Mouse (Mus musculus): ENCODE measurements around the gene Ccdc30. TPM values are rescaled to one million over a fixed set of nuclear protein-coding genes. Genes with fewer than 3 reads are reported as not detected.

Gene Ccdc30
- polyA plus RNA-seq, 1 experiment = 11.3 TPM

DNA sequence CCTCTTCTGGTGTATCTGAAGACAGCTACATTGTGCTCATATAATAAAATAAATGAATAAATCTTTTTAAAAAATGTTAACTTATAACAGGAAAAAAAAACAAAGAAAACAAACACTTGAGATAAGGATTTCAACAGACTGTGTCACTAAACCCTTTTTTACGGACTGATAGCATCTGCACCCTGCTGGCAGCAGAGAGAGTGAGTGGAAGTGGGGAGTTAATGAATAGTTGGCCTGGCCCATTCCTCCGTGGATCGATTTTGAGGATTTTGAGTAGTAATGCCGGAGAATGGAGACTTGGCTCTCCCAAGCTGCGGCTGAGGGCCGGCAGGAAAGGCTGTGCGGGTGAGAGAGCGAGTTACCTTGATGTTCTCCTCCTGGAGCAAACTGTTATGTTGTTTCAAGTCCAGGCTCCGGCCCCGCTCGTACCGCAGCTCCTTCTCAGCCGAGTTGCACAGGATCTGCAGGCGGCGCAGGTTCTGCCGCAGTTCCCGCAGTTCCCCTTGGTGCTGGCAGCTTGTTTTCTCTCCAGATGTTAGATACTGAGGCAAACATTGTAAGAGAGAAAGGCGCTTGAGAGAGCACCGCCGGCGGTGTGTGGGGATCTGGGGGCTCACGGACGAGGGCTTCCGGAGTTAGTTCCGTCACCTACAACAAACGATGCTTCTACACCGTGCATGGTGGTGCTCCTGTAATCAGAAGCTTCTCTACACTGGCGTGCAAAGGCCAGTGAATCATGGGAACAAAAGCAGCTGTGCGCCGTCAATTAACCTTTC, 55.9 kb downstream of the Ccdc30 start:
- peak; percentile 76 for DNase-seq (ENCODE audit: low read depth)
- no peak for TF ChIP-seq CTCF (IDR thresholded peaks at IDR 0.05; ENCODE audit: borderline replicate concordance, extremely low read depth, insufficient read depth, insufficient read length)
- peak; percentile 14; the same call in 1 of the 2 replicates for TF ChIP-seq POLR2A (IDR thresholded peaks at IDR 0.05; ENCODE audit: borderline replicate concordance, extremely low read depth, insufficient read depth, insufficient read length, poor library complexity, severe bottlenecking)

DNA sequence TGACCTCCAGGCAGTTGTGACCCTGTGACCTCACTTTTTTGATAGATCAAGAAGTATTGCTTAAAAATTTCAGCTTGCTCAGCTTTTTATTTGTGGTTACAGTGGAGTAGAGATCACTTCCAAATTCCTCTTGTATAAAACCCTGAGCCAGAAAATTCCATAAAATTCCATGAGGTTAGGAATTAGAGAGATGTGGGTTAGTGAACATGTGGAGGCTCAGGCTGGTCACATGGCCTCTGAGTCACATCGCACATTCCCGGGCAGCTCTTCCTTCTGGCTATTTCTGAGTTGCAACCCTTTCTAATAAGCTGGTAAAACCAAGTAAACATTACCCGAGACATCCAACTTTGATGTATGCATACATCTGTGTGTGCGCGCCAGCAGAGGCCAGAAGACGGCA, 69.8 kb downstream of the Ccdc30 start:
- no peak for DNase-seq (ENCODE audit: low read depth)
- TF ChIP-seq POLR2A (IDR thresholded peaks at IDR 0.05; ENCODE audit: borderline replicate concordance, extremely low read depth, insufficient read depth, insufficient read length, poor library complexity, severe bottlenecking) = no peak
- TF ChIP-seq CTCF (IDR thresholded peaks at IDR 0.05; ENCODE audit: borderline replicate concordance, extremely low read depth, insufficient read depth, insufficient read length) = no peak

DNA sequence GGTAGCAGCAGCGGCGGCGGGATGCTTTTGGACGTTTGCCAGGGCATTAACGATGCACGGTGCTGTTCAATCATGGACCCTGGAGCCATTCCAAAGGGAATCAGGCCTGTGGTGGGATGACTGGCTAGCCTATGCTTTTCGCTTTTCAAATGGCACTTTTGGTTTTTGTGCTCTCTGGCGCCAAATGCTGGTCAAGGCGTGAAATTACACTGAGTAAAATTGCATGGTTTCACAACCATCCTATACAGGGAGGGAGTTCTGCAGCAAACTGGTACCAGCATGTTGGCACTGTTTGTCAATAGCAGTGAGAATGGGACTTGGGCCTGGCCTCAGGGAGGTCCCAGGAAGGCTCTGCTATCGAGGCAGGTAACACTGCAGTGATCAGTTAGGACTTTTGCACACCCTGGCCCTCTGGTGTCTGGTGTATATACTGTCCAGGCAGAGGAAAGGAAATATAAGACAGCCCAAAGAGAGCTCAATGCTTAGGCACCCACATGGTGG, 76.4 kb downstream of the Ccdc30 start:
- DNase-seq (ENCODE audit: low read depth) = peak; percentile 96
- peak; percentile 76; the same call in 1 of the 2 replicates for TF ChIP-seq CTCF (IDR thresholded peaks at IDR 0.05; ENCODE audit: borderline replicate concordance, extremely low read depth, insufficient read depth, insufficient read length)
- TF ChIP-seq POLR2A (IDR thresholded peaks at IDR 0.05; ENCODE audit: borderline replicate concordance, extremely low read depth, insufficient read depth, insufficient read length, poor library complexity, severe bottlenecking) = no peak

DNA sequence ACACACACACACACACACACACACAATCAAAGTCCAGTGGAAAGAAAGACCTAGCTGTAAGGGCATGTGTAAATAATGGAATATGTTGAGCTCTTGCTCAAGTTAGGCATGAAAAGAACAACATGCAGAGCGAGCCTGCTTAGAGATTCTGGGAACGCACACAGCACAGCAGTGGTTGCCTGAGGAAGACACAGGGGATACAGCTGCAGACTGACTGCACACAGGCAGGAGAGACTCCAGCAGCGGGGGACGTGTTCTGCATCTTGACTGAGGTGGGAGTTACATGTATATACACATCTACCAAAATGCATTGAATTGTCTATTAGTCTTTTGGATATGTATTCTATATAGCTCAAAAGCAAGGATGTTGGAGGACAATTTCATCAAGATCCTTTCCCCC, 76.9 kb downstream of the Ccdc30 start:
- DNase-seq (ENCODE audit: low read depth) = peak; percentile 89
- no peak for TF ChIP-seq CTCF (IDR thresholded peaks at IDR 0.05; ENCODE audit: borderline replicate concordance, extremely low read depth, insufficient read depth, insufficient read length)
- no peak for TF ChIP-seq POLR2A (IDR thresholded peaks at IDR 0.05; ENCODE audit: borderline replicate concordance, extremely low read depth, insufficient read depth, insufficient read length, poor library complexity, severe bottlenecking)

DNA sequence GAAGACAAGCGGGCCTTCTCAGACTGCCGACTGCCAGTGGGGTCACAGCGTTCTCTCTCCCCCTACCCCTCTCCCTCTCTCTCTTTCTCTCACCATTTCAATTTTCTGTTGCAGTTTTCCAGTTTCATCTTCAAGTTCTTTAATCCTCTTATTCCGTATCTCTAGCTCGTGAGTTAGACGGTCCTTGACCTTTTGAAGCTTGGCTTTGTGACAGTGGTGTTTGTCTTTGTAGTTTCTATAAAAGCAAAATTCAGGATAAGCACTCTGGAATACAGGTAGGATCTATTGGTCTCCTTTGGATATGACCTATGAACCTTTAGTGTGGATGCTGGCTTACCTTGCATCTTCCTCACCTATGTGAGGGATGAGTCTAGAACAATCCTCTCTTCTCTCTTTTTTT, 81.8 kb downstream of the Ccdc30 start:
- DNase-seq (ENCODE audit: low read depth) = no peak
- TF ChIP-seq CTCF (IDR thresholded peaks at IDR 0.05; ENCODE audit: borderline replicate concordance, extremely low read depth, insufficient read depth, insufficient read length) (no peak), POLR2A (IDR thresholded peaks at IDR 0.05; ENCODE audit: borderline replicate concordance, extremely low read depth, insufficient read depth, insufficient read length, poor library complexity, severe bottlenecking) (no peak)

DNA sequence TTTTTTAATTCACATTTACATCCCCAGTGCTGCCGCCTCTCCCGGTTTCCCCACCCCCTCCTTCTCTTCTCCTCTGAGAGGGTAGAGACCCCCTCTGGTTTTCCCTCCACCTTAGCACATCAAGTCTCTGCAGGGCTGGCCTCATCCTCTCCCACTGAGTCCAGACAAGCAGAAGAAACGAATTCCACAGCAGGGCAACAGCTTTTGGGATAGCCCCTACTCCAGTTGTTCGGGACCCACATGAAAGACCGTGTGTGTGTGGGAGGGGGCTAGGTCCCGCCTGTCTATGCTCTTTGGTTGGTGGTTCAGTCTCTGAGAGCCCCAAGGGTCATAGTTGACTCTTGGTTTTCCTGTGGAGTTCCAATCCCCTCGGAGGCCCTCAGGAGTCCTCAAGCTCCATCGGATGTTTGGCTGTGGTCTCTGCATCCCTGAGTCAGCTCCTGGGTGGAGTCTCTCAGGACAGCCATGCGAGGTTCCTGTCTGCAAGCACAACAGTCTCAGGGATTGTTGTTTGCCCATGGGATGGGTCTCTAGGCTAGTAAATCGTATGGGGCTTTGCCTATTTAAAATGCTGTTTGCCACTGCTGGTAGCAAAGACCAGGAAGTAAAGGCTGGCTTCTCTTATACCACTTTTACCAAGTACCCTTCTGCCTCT, 94.3 kb downstream of the Ccdc30 start:
- TF ChIP-seq CTCF (IDR thresholded peaks at IDR 0.05; ENCODE audit: borderline replicate concordance, extremely low read depth, insufficient read depth, insufficient read length) = no peak
- TF ChIP-seq POLR2A (IDR thresholded peaks at IDR 0.05; ENCODE audit: borderline replicate concordance, extremely low read depth, insufficient read depth, insufficient read length, poor library complexity, severe bottlenecking) = no peak
- DNase-seq (ENCODE audit: low read depth) = peak; percentile 1

DNA sequence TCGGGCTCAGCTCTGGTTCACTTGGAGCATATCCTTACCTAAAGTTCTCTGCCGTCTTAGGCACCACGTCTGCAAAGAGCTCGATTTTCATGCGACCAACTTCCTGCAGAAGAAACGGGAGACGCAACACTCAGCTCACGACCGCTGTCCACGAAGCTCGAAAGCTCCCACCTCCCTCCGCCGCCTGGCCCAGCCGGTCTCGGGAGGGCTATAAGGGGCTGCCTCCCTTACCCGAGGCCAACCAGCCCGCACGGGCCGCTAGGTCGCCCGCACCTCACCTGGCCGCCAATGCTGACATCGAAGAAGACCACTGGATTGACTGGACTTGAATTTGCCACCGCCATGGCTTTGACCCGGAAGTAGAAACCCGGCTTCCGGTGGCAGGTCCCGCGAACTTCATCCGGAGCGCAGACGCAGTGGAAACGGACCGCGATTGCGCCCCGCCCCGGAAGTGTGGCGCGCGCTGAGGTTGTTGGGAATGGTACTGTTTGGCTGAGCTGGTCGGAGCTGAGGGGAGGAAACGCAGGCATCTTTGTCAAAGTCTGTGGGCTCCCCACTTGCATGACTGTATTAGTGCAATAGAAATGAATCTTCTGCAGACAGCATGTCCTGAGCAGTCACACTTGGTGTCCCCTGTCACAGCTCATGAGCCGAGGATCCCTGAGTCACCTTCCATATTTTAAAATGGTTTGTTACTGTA, 95.0 kb downstream of the Ccdc30 start, which contains the start of gene Ppih:
Gene Ppih (minus strand): TSS at position 416 of the 700 bp plus-strand sequence.
- no peak for TF ChIP-seq CTCF (IDR thresholded peaks at IDR 0.05; ENCODE audit: borderline replicate concordance, extremely low read depth, insufficient read depth, insufficient read length)
- TF ChIP-seq POLR2A (IDR thresholded peaks at IDR 0.05; ENCODE audit: borderline replicate concordance, extremely low read depth, insufficient read depth, insufficient read length, poor library complexity, severe bottlenecking) = peak; percentile 66; the same call in 1 of the 2 replicates
- DNase-seq (ENCODE audit: low read depth) = peak; percentile 99

DNA sequence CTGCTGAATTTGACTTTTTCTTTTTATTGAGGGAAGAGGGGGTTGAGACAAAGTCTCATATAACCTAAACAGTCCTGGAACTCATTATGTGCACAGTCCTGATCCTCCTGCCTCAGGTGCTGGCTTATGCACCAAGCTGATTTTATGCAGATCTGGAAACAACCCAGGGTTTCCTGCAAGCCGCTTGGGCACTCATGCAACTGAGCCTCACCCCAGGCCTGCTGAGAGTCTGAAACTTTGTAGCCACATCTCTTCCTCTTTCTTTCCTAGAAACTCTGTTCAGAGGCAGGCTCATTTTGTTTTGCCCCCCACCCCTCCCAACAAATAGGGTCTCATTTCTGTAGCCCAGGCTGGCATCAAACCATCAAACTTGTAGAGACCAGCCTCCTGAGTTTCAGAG, 101.6 kb downstream of the Ccdc30 start:
- no peak for TF ChIP-seq POLR2A (IDR thresholded peaks at IDR 0.05; ENCODE audit: borderline replicate concordance, extremely low read depth, insufficient read depth, insufficient read length, poor library complexity, severe bottlenecking)
- no peak for TF ChIP-seq CTCF (IDR thresholded peaks at IDR 0.05; ENCODE audit: borderline replicate concordance, extremely low read depth, insufficient read depth, insufficient read length)

DNA sequence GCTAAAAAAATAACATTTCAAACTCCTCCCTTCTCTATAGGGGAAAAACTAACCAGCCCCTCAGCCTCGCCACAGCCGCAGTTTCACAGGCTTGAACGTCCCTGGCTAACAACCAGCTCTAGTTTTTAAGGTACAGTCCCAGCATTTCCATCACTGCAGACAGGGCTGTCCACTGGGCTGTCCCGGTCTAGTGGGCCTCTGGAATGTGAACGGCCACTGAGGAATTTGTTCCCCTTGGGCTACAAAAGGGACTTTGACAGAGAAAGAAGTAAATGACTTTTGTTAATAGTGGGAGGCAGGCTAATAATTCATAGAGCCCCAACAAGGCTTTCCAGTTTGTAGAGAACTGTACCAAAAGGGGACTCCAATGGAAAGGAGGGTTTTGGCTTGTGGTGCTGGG, 109.9 kb downstream of the Ccdc30 start:
- no peak for DNase-seq (ENCODE audit: low read depth)
- no peak for TF ChIP-seq CTCF (IDR thresholded peaks at IDR 0.05; ENCODE audit: borderline replicate concordance, extremely low read depth, insufficient read depth, insufficient read length)

More for the DNA sequence above, 101.6 kb downstream of the Ccdc30 start:
- DNase-seq (ENCODE audit: low read depth) = no peak

DNA sequence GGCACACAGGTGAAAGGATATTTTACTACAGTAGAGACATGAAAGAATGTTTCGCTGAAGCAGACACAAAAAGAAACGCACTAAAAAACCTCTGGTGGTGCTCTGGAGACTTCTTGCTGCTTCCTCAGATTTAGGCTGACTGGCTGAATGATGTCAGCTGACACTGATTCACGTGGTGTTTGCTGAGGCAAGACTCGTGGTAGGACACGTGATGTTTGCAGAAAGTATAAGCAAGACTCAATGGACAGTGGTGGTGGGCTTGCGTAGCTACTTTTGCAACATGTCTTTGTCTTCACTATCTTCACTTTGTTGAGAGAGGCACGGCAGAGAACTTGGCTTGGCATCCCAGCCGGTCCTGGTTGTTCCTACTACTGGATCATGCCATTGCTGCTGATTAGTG, 112.0 kb downstream of the Ccdc30 start:
- TF ChIP-seq POLR2A (IDR thresholded peaks at IDR 0.05; ENCODE audit: borderline replicate concordance, extremely low read depth, insufficient read depth, insufficient read length, poor library complexity, severe bottlenecking) = no peak
- TF ChIP-seq CTCF (IDR thresholded peaks at IDR 0.05; ENCODE audit: borderline replicate concordance, extremely low read depth, insufficient read depth, insufficient read length) = no peak
- no peak for DNase-seq (ENCODE audit: low read depth)

DNA sequence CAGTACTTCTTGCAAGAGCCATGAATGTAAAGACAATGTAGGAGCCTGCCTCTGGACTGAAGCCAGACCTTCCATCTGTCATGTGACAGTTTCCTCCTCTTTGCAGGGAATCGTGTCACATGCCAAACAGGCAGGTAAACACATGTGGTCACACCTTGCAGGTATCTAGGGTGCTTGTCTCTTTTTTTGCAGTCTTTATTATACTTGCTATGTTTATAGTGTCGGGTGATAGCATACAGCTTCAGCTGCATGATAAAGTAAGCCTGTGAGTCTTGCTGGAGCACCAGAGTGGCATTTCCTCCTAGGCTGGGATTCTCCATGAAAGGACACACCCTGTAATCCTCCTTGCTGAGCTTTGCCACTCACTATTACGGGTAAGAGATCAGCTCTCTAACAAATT, 113.5 kb downstream of the Ccdc30 start:
- TF ChIP-seq CTCF (IDR thresholded peaks at IDR 0.05; ENCODE audit: borderline replicate concordance, extremely low read depth, insufficient read depth, insufficient read length) = no peak
- TF ChIP-seq POLR2A (IDR thresholded peaks at IDR 0.05; ENCODE audit: borderline replicate concordance, extremely low read depth, insufficient read depth, insufficient read length, poor library complexity, severe bottlenecking) = no peak
- no peak for DNase-seq (ENCODE audit: low read depth)
